Mouse (Mus musculus): ENCODE measurements around the gene Csf2rb2. TPM values are rescaled to one million over a fixed set of nuclear protein-coding genes. Genes with fewer than 3 reads are reported as not detected.

Gene Csf2rb2
- polyA plus RNA-seq, 1 experiment from 2014 or later = 2.6 TPM

GRCm38 (mm10) chr15:78248410-78248809, 57.1 kb downstream of the Csf2rb2 start:
- H3K27ac ChIP-seq (ENCODE audit: low read depth) = peak overlapping the region; percentile 76
- H3K36me3 ChIP-seq (replicated peaks; ENCODE audit: insufficient read depth, low read length) = no peaks in the 10 kb centered on the region
- no peak overlapping the region for H3K4me3 ChIP-seq (ENCODE audit: low read depth, low read length)
- peaks cover 8% of the 10 kb centered on the region; the same call in 1 of the 2 replicates for H3K4me1 ChIP-seq (ENCODE audit: insufficient read depth)
- no peaks in the 10 kb centered on the region for H3K9me3 ChIP-seq (ENCODE audit: low read length)
- DNase-seq (peak; percentile 49), ATAC-seq (peak; percentile 14; the same call in 1 of the 2 replicates)
- peak overlapping the region; percentile 59 for H3K4me2 ChIP-seq (ENCODE audit: low read depth, low read length)
- 23% methylated on average over 3 of the region's 3 CpGs for whole genome bisulfite sequencing (ENCODE audit: insufficient replicate concordance)
- H3K27me3 ChIP-seq (ENCODE audit: insufficient read depth, low read length) = no peaks in the 10 kb centered on the region
- TF ChIP-seq CTCF (IDR thresholded peaks at IDR 0.05; ENCODE audit: low read depth) = 0 out of 2 replicates have a peak, but pooled peaks have one; percentile 5
- TF ChIP-seq EP300 (IDR thresholded peaks at IDR 0.05; ENCODE audit: low read depth) = no peak
- H3K9ac ChIP-seq (replicated peaks) = no peak overlapping the region

DNA sequence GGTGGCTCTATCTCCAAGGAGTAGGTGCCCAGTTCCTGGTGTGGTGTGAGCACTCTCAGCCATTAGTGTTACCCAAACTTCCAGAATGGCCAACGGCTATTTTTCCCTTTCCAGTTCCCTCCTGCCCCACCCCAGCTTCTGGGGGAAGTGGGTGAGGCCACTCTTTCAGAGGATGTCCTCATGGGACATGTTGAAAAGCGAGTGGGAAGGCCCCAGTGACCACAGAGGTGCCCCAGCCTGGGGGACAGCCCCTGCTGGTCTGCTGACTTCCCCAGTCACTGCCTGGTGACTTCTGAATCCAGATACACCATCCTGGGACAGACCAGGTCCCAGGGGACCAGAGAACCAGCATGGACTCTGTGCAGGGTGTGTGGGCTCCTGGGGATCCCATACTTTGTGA, 57.9 kb downstream of the Csf2rb2 start:
- Histone ChIP-seq H3K36me3 (replicated peaks; ENCODE audit: insufficient read depth, low read length) (no peaks in the 10 kb centered on the region), H3K27me3 (ENCODE audit: insufficient read depth, low read length) (no peaks in the 10 kb centered on the region), H3K4me3 (ENCODE audit: low read depth, low read length) (peak overlapping the region; percentile 35), H3K9ac (replicated peaks) (peak overlapping the region; percentile 9), H3K4me2 (ENCODE audit: low read depth, low read length) (peak overlapping the region; percentile 59), H3K4me1 (ENCODE audit: insufficient read depth) (peaks cover 8% of the 10 kb centered on the region; the same call in 1 of the 2 replicates), H3K27ac (ENCODE audit: low read depth) (peak overlapping the region; percentile 76), H3K9me3 (ENCODE audit: low read length) (no peaks in the 10 kb centered on the region)
- TF ChIP-seq CTCF (IDR thresholded peaks at IDR 0.05; ENCODE audit: low read depth) (no peak), EP300 (IDR thresholded peaks at IDR 0.05; ENCODE audit: low read depth) (no peak)
- ATAC-seq = peak; percentile 13; the same call in 1 of the 2 replicates
- DNase-seq = peak; percentile 59
- 21% methylated on average over 2 of the region's 2 CpGs for WGBS (ENCODE audit: insufficient replicate concordance)

GRCm38 (mm10) chr15:78246143-78247116, 59.1 kb downstream of the Csf2rb2 start:
- no peak for ATAC-seq
- Histone ChIP-seq H3K9ac (replicated peaks) (peak overlapping the region; percentile 41), H3K27me3 (ENCODE audit: insufficient read depth, low read length) (no peaks in the 10 kb centered on the region), H3K4me3 (ENCODE audit: low read depth, low read length) (peak overlapping the region; percentile 35), H3K4me1 (ENCODE audit: insufficient read depth) (peaks cover 8% of the 10 kb centered on the region; the same call in 1 of the 2 replicates), H3K27ac (ENCODE audit: low read depth) (peak overlapping the region; percentile 76), H3K4me2 (ENCODE audit: low read depth, low read length) (peak overlapping the region; percentile 59), H3K36me3 (replicated peaks; ENCODE audit: insufficient read depth, low read length) (no peaks in the 10 kb centered on the region), H3K9me3 (ENCODE audit: low read length) (no peaks in the 10 kb centered on the region)
- 69% methylated on average over 18 of the region's 18 CpGs for WGBS (ENCODE audit: insufficient replicate concordance)
- DNase-seq = peak; percentile 54
- TF ChIP-seq EP300 (IDR thresholded peaks at IDR 0.05; ENCODE audit: low read depth) (no peak), CTCF (IDR thresholded peaks at IDR 0.05; ENCODE audit: low read depth) (no peak)

- DNase-seq (peak; percentile 74), ATAC-seq (peak; percentile 72)
- WGBS (ENCODE audit: insufficient replicate concordance) = 37% methylated on average over 7 of the region's 7 CpGs
- H3K27me3 ChIP-seq (ENCODE audit: insufficient read depth, low read length) = no peaks in the 10 kb centered on the region
- peak within 1 kb of the TSS; percentile 59 for H3K4me2 ChIP-seq (ENCODE audit: low read depth, low read length)
- no peaks in the 10 kb centered on the region for H3K9me3 ChIP-seq (ENCODE audit: low read length)
- peak within 1 kb of the TSS; percentile 42; the same call in 1 of the 2 replicates for H3K9ac ChIP-seq (replicated peaks)
- H3K27ac ChIP-seq (ENCODE audit: low read depth) = peak within 1 kb of the TSS; percentile 76
- H3K36me3 ChIP-seq (replicated peaks; ENCODE audit: insufficient read depth, low read length) = no peaks in the 10 kb centered on the region
- peak within 1 kb of the TSS; percentile 35 for H3K4me3 ChIP-seq (ENCODE audit: low read depth, low read length)
- TF ChIP-seq EP300 (IDR thresholded peaks at IDR 0.05; ENCODE audit: low read depth) (no peak), CTCF (IDR thresholded peaks at IDR 0.05; ENCODE audit: low read depth) (no peak)
- H3K4me1 ChIP-seq (ENCODE audit: insufficient read depth) = peaks cover 8% of the 10 kb centered on the region; the same call in 1 of the 2 replicates
Measured at GRCm38 (mm10) chr15:78244695-78245492, 60.6 kb downstream of the Csf2rb2 start, which contains the start of gene Ncf4. Gene Ncf4 (plus strand): TSS chr15:78244801.

- no peak overlapping the region; the same call in 1 of the 2 replicates for H3K9ac ChIP-seq (replicated peaks)
- no peaks in the 10 kb centered on the region for H3K9me3 ChIP-seq (ENCODE audit: low read length)
- WGBS (ENCODE audit: insufficient replicate concordance) = 43% methylated on average over 6 of the region's 6 CpGs
- no peak for ATAC-seq
- H3K4me2 ChIP-seq (ENCODE audit: low read depth, low read length) = peak overlapping the region; percentile 55; the same call in 1 of the 2 replicates
- no peaks in the 10 kb centered on the region for H3K36me3 ChIP-seq (replicated peaks; ENCODE audit: insufficient read depth, low read length)
- no peaks in the 10 kb centered on the region for H3K27me3 ChIP-seq (ENCODE audit: insufficient read depth, low read length)
- TF ChIP-seq CTCF (IDR thresholded peaks at IDR 0.05; ENCODE audit: low read depth) (no peak), EP300 (IDR thresholded peaks at IDR 0.05; ENCODE audit: low read depth) (no peak)
- H3K4me1 ChIP-seq (ENCODE audit: insufficient read depth) = peaks cover 8% of the 10 kb centered on the region; the same call in 1 of the 2 replicates
- DNase-seq = no peak
- peak overlapping the region; percentile 76 for H3K27ac ChIP-seq (ENCODE audit: low read depth)
- H3K4me3 ChIP-seq (ENCODE audit: low read depth, low read length) = no peak overlapping the region
Measured at GRCm38 (mm10) chr15:78243774-78244173, 61.7 kb downstream of the Csf2rb2 start.
